15 mouse cellular contexts compared by ENCODE assay signal in genomic region chr10:127557397-127557796, GRCm38 (mm10). TPM values are rescaled to one million over a fixed set of nuclear protein-coding genes. Genes with fewer than 3 reads are reported as not detected.
A peak's percentile ranks its signal among the peaks of the same experiment; 100 is the strongest.
DNase-seq lines count a peak whose midpoint lies in the region; ATAC-seq and TF ChIP-seq lines count a peak whose summit lies in the region.
"Had no signal": no experiment of that assay in that cellular context is flagged by ENCODE, and none has a peak within 500 bp of the region (broad histone marks: within the 10 kb centered on the region; RNA-seq: fewer than 3 reads in every experiment).

No protein-coding gene starts in this region.

- 95% methylated on average over 13 of the region's 13 CpGs for WGBS in heart, postnatal 0 days
- WGBS in lung, adult 2 months: 89% methylated on average over 13 of the region's 13 CpGs

- TF ChIP-seq EP300 in heart, postnatal 0 days (IDR thresholded peaks at IDR 0.05; ENCODE audit: low read depth): no peak

- TF ChIP-seq CTCF in heart, postnatal 0 days (IDR thresholded peaks at IDR 0.05; ENCODE audit: low read depth): peak; percentile 10; the same call in 1 of the 2 replicates
- TF ChIP-seq CTCF in lung, adult 2 months (IDR thresholded peaks at IDR 0.05; ENCODE audit: insufficient read depth, low read length): 0 out of 2 replicates have a peak, but pooled peaks have one; percentile 7

- no peaks in the 10 kb centered on the region for H3K27me3 ChIP-seq in heart, postnatal 0 days (ENCODE audit: control insufficient read depth, insufficient read depth, low read length)
- H3K27me3 ChIP-seq in myocyte (ENCODE audit: control insufficient read depth, insufficient read depth, insufficient read length): no peaks in the 10 kb centered on the region
- H3K27me3 ChIP-seq: forebrain, embryonic 15.5 days; midbrain, embryonic 15.5 days had no signal

- no peak for ATAC-seq in heart, postnatal 0 days (ENCODE audit: insufficient read depth, low read depth)
- ATAC-seq: midbrain, embryonic 15.5 days had no signal

- intact Hi-C loops in heart, postnatal 10 days (cut with DNase I): no loop called here

- TF ChIP-seq POLR2A in lung, adult 2 months (IDR thresholded peaks at IDR 0.05; ENCODE audit: borderline replicate concordance, extremely low read depth, low read depth, low read length): no peak
- no peak for TF ChIP-seq POLR2A in myocyte (IDR thresholded peaks at IDR 0.05; ENCODE audit: insufficient read length, low read depth)

- H3K4me1 ChIP-seq in heart, postnatal 0 days (ENCODE audit: control insufficient read depth, insufficient read depth): no peaks in the 10 kb centered on the region
- no peaks in the 10 kb centered on the region for H3K4me1 ChIP-seq in lung, adult 2 months (ENCODE audit: control insufficient read depth, insufficient read depth, low read length)
- peaks cover 0 to 30% of the 10 kb centered on the region in 2 experiments; a peak in 2 of 4 replicates for H3K4me1 ChIP-seq in ES-E14 (ENCODE audit: control insufficient read depth in 2 of 2, insufficient read depth in 2 of 2, low read length in 2 of 2, poor library complexity in 1 of 2)
- H3K4me1 ChIP-seq: forebrain, embryonic 15.5 days; midbrain, embryonic 15.5 days had no signal

- H3K79me2 ChIP-seq in myocyte (ENCODE audit: control insufficient read depth, insufficient read depth): no peaks in the 10 kb centered on the region

- peaks cover 27% of the 10 kb centered on the region for H3K36me3 ChIP-seq in heart, postnatal 0 days (replicated peaks; ENCODE audit: control insufficient read depth, insufficient read depth, low read length)
- peaks cover 14% of the 10 kb centered on the region; the same call in 1 of the 2 replicates for H3K36me3 ChIP-seq in ES-E14 (ENCODE audit: control insufficient read depth, insufficient read depth, low read length, poor library complexity, severe bottlenecking)
- H3K36me3 ChIP-seq in myocyte (ENCODE audit: control insufficient read depth, insufficient read depth): peaks cover 44% of the 10 kb centered on the region

- no peaks in the 10 kb centered on the region for H3K9me3 ChIP-seq in heart, postnatal 0 days (replicated peaks; ENCODE audit: control insufficient read depth, low read length)
- no peaks in the 10 kb centered on the region for H3K9me3 ChIP-seq in ES-E14 (ENCODE audit: control insufficient read depth, insufficient read depth, low read depth, low read length)
- H3K9me3 ChIP-seq: forebrain, embryonic 15.5 days; midbrain, embryonic 15.5 days had no signal

- no peak overlapping the region for H3ac ChIP-seq in myocyte (ENCODE audit: control insufficient read depth, insufficient read length)

- H3K27ac ChIP-seq in heart, postnatal 0 days (ENCODE audit: low read depth): no peak overlapping the region
- H3K27ac ChIP-seq in ES-E14 (ENCODE audit: insufficient read depth, low read depth, low read length, poor library complexity, severe bottlenecking): no peak overlapping the region
- H3K27ac ChIP-seq: forebrain, embryonic 15.5 days; hindbrain, embryonic 14.5 days; midbrain, embryonic 15.5 days had no signal

- no peak overlapping the region for H3K4me2 ChIP-seq in heart, postnatal 0 days (ENCODE audit: low read depth, low read length)
- H3K4me2 ChIP-seq in myocyte (ENCODE audit: low read depth): no peak overlapping the region
- H3K4me2 ChIP-seq: forebrain, embryonic 15.5 days; hindbrain, embryonic 14.5 days; midbrain, embryonic 15.5 days had no signal

- no peak overlapping the region for H3K9ac ChIP-seq in heart, postnatal 0 days (replicated peaks; ENCODE audit: low read depth, low read length)
- 0 out of 2 replicates have a peak overlapping the region, but pooled peaks have one; percentile 22 for H3K9ac ChIP-seq in ES-E14 (ENCODE audit: insufficient read depth, low read depth, low read length, poor library complexity, severe bottlenecking)
- H3K9ac ChIP-seq: forebrain, embryonic 15.5 days; hindbrain, embryonic 14.5 days; midbrain, embryonic 15.5 days had no signal

- no peak for DNase-seq in heart, postnatal 0 days (ENCODE audit: low spot score)
- DNase-seq in heart, postnatal 10 days: no peak
- no peak for DNase-seq in lung, adult 2 months
- DNase-seq in lung, postnatal 10 days: no peak
- peak; percentile 45 for DNase-seq in ES-E14 (ENCODE audit: low read depth, low spot score)
- DNase-seq in spleen, postnatal 14 days (ENCODE audit: low spot score in 2 of 2): no peak
- DNase-seq in spleen, postnatal 4 days (ENCODE audit: low spot score in 2 of 2): no peak
- DNase-seq: cerebellum, adult 11 months; heart, adult 11 months; lung, postnatal 14 days had no signal

- in situ Hi-C loops in ES-E14 (cut with MboI; ENCODE audit: low sequenced_read_pairs in 2 of 2, unreplicated experiment in 2 of 2): no loop called here

- H3K4me3 ChIP-seq in heart, postnatal 0 days (ENCODE audit: low read depth, low read length): no peak overlapping the region
- H3K4me3 ChIP-seq in lung, adult 2 months (replicated peaks; ENCODE audit: extremely low read depth, low read depth, low read length): no peak overlapping the region
- H3K4me3 ChIP-seq in ES-E14 (ENCODE audit: insufficient read depth in 1 of 2, low read depth in 1 of 2, low read length in 2 of 2, poor library complexity in 1 of 2, severe bottlenecking in 1 of 2): peak overlapping the region in 1 of 2 experiments; percentile 47; a peak in 1 of 4 replicates
- no peak overlapping the region for H3K4me3 ChIP-seq in myocyte
- H3K4me3 ChIP-seq: forebrain, embryonic 15.5 days; midbrain, embryonic 15.5 days had no signal

TF ChIP-seq in ES-E14, 5 proteins besides CTCF, POLR2A, EP300 and RAD21:
- no peak for TF ChIP-seq MAFK (IDR thresholded peaks at IDR 0.05; ENCODE audit: insufficient read depth, low read depth, low read length)
- no peak for TF ChIP-seq CHD2 (IDR thresholded peaks at IDR 0.05; ENCODE audit: low read depth, low read length)
- no peak for TF ChIP-seq ZNF384 (IDR thresholded peaks at IDR 0.05; ENCODE audit: low read depth, low read length)
- no peak for TF ChIP-seq HCFC1 (IDR thresholded peaks at IDR 0.05; ENCODE audit: borderline replicate concordance, insufficient read depth, low read length)
- no peak for TF ChIP-seq ZC3H11A (IDR thresholded peaks at IDR 0.05; ENCODE audit: borderline replicate concordance, low read depth, low read length)

TF ChIP-seq in myocyte, 11 proteins besides CTCF, POLR2A, EP300 and RAD21:
- TF ChIP-seq USF1 (IDR thresholded peaks at IDR 0.05; ENCODE audit: low read depth): no peak
- TF ChIP-seq MYOG (IDR thresholded peaks at IDR 0.05; ENCODE audit: control insufficient read depth in 1 of 3, insufficient read depth in 1 of 3, insufficient read length in 2 of 3, low read depth in 2 of 3): no peak
- TF ChIP-seq POLR2AphosphoS2 (IDR thresholded peaks at IDR 0.05; ENCODE audit: insufficient read length, low read depth): peak; percentile 21

RNA-seq across cellular contexts. Expression of gene Nxph4, which starts 23.0 kb away (rescaled TPM):
- not detected in 2 replicates for total RNA-seq in heart, postnatal 0 days (2014; rRNA removed; ENCODE audit: low replicate concordance)
- 0.41 and 0.49 TPM in 2 replicates for polyA plus RNA-seq in heart, postnatal 0 days (2015; fragmentation: Nextera tagmentation; extraction: Ambion mirVana)
- 1 to 10 TPM; 1.3 to 1.8 TPM for total RNA-seq in heart, postnatal 10 days (2021)
- 0.23 and 0.24 TPM in 2 replicates for polyA plus RNA-seq in lung, adult 2 months (2012; rRNA removed)
- total RNA-seq in ES-E14 (2012; rRNA removed): 0.76 and 1.6 TPM in 2 replicates
- polyA plus RNA-seq in myocyte (2012; fragmentation: generic; extraction: Trizol): 3.9 TPM
- total RNA-seq: neutrophil, adult 5-6 weeks had no signal

RNA-seq across cellular contexts. Expression of gene Shmt2, which starts 35.2 kb away (rescaled TPM):
- total RNA-seq in heart, postnatal 0 days (2014; rRNA removed; ENCODE audit: low replicate concordance): 109 and 161 TPM in 2 replicates
- polyA plus RNA-seq in heart, postnatal 0 days (2015; fragmentation: Nextera tagmentation; extraction: Ambion mirVana): 47.9 and 51.5 TPM in 2 replicates
- total RNA-seq in heart, postnatal 10 days (2021): 10 to 100 TPM; 41.3 to 41.7 TPM
- 40.3 and 57.7 TPM in 2 replicates for polyA plus RNA-seq in lung, adult 2 months (2012; rRNA removed)
- 169 and 266 TPM in 2 replicates for total RNA-seq in ES-E14 (2012; rRNA removed)
- polyA plus RNA-seq in myocyte (2012; fragmentation: generic; extraction: Trizol): 535 TPM

RNA-seq across cellular contexts. Expression of gene Ndufa4l2, which starts 42.6 kb away (rescaled TPM):
- total RNA-seq in heart, postnatal 0 days (2014; rRNA removed; ENCODE audit: low replicate concordance): 43.8 and 68.3 TPM in 2 replicates
- 46.4 and 47.6 TPM in 2 replicates for polyA plus RNA-seq in heart, postnatal 0 days (2015; fragmentation: Nextera tagmentation; extraction: Ambion mirVana)
- total RNA-seq in heart, postnatal 10 days (2021): 10 to 100 TPM; 44.5 to 54.0 TPM
- 107 and 124 TPM in 2 replicates for polyA plus RNA-seq in lung, adult 2 months (2012; rRNA removed)
- 5.8 and 22.6 TPM in 2 replicates for total RNA-seq in ES-E14 (2012; rRNA removed)
- polyA plus RNA-seq in myocyte (2012; fragmentation: generic; extraction: Trizol): 2.9 TPM
- total RNA-seq: neutrophil, adult 5-6 weeks had no signal

RNA-seq across cellular contexts. Expression of gene Stac3, which starts 55.9 kb away (rescaled TPM):
- 0.08 TPM in 1 of 2 replicates, not detected in the other for total RNA-seq in heart, postnatal 0 days (2014; rRNA removed; ENCODE audit: low replicate concordance)
- 0.30 TPM in 1 of 2 replicates, not detected in the other for polyA plus RNA-seq in heart, postnatal 0 days (2015; fragmentation: Nextera tagmentation; extraction: Ambion mirVana)
- 1 to 10 TPM; 1.1 to 1.7 TPM for total RNA-seq in heart, postnatal 10 days (2021)
- 1.5 and 5.8 TPM in 2 replicates for polyA plus RNA-seq in lung, adult 2 months (2012; rRNA removed)
- 1.1 and 2.4 TPM in 2 replicates for total RNA-seq in ES-E14 (2012; rRNA removed)
- 125 TPM for polyA plus RNA-seq in myocyte (2012; fragmentation: generic; extraction: Trizol)
- polyA plus RNA-seq: hindbrain, embryonic 14.5 days had no signal
